Mouse (Mus musculus): ENCODE data around the gene Fuom. TPM values are rescaled to one million over a fixed set of nuclear protein-coding genes. Genes with fewer than 3 reads are reported as not detected.

Fuom gene
- polyA plus RNA-seq (2012; ENCODE audit: low replicate concordance): 10.5 and 15.7 TPM in 2 replicates

GRCm38 (mm10) chr7:140101993-140102860 lies at the start of gene Fuom:
Gene Fuom (minus strand): TSS chr7:140102441.

GRCm38 (mm10) chr7:140137135-140138020 lies 35.1 kb upstream of the Fuom start, which contains the start of gene Mtg1:
Gene Mtg1 (plus strand): TSS chr7:140137564.

GRCm38 (mm10) chr7:140116329-140117054 lies 14.3 kb upstream of the Fuom start, which contains the start of gene Echs1:
Gene Echs1 (minus strand): TSS chr7:140116476.

DNA sequence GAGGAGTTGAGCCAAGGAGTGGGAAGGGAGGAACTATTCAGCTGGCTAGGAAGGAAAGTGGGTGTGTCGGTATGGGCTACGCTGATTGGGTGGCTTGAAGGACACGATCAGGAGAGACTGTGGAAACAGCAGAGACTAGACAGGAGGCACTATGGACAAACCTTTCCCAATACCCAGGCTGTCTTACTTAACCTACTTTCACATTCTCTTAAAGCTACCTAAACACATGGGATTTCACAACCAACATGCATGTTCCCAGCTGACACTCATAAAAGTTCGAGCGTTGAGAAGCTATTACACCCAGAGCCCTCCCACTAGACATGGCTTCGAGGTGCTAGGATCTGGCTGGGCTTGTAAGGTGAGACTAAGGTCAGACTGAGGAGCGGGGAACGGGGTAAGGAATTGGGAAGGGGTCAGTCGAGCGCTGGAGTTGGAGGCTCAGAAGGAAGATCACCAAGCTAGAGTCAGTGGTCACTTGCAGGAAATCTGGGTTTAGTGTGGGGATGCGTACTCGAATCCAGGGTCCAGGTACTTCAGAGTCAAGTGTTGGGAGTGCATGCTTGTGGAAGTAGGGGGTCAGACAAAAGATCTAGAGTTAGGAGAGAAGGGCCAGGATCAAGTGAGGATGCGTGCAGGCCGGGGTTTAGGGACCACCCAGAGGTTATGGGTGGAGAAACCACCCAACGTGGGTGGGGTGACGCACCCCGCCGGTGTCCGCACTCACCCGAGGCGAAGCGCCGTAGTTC lies 13.5 kb upstream of the Fuom start, which contains the start of gene Paox:
Gene Paox, plus strand, starts transcription at position 217 of the 746 bp plus-strand sequence.

GRCm38 (mm10) chr7:140092924-140093528 lies 9.2 kb downstream of the Fuom start, which contains the start of gene Prap1:
Gene Prap1 (plus strand): TSS chr7:140093395.

GRCm38 (mm10) chr7:140082242-140082678 lies 20.0 kb downstream of the Fuom start, which contains the start of gene Caly:
Gene Caly (minus strand): TSS chr7:140082548.

GRCm38 (mm10) chr7:140048361-140049114 lies 53.7 kb downstream of the Fuom start, which contains the start of gene Msx3:
Gene Msx3 (minus strand): TSS chr7:140049089.

Other genes with a start within 250 kb of the Fuom start
- gene Kndc1, start 207.7 kb downstream of the Fuom start, polyA plus RNA-seq (2012; ENCODE audit: low replicate concordance): 0.13 and 0.22 TPM in 2 replicates
- 3.6 and 7.4 TPM in 2 replicates for gene Utf1, start 158.7 kb downstream of the Fuom start, polyA plus RNA-seq (2012; ENCODE audit: low replicate concordance)
- gene 6430531B16Rik, start 123.7 kb downstream of the Fuom start, polyA plus RNA-seq (2012; ENCODE audit: low replicate concordance): 0.17 and 1.4 TPM in 2 replicates
- 11.9 and 25.8 TPM in 2 replicates for gene Adam8, start 109.9 kb downstream of the Fuom start, polyA plus RNA-seq (2012; ENCODE audit: low replicate concordance)
- 20.5 and 29.4 TPM in 2 replicates for gene Zfp511, start 66.0 kb downstream of the Fuom start, polyA plus RNA-seq (2012; ENCODE audit: low replicate concordance)
- gene Tubgcp2, start 65.8 kb downstream of the Fuom start, polyA plus RNA-seq (2012; ENCODE audit: low replicate concordance): 4.1 and 6.5 TPM in 2 replicates
- not detected in 2 replicates for gene Msx3, start 53.4 kb downstream of the Fuom start, polyA plus RNA-seq (2012; ENCODE audit: low replicate concordance)
- gene Caly, start 19.9 kb downstream of the Fuom start, polyA plus RNA-seq (2012; ENCODE audit: low replicate concordance): 0.16 TPM in 1 of 2 replicates, not detected in the other
- not detected in 2 replicates for gene Prap1, start 9.0 kb downstream of the Fuom start, polyA plus RNA-seq (2012; ENCODE audit: low replicate concordance)
- gene Paox, start 13.4 kb upstream of the Fuom start, polyA plus RNA-seq (2012; ENCODE audit: low replicate concordance): 1.7 and 7.6 TPM in 2 replicates
- gene Echs1, start 14.0 kb upstream of the Fuom start, polyA plus RNA-seq (2012; ENCODE audit: low replicate concordance): 3.3 and 6.3 TPM in 2 replicates
- gene Mtg1, start 35.1 kb upstream of the Fuom start, polyA plus RNA-seq (2012; ENCODE audit: low replicate concordance): 6.5 and 7.2 TPM in 2 replicates
- not detected in 2 replicates for gene Sprn, start 52.4 kb upstream of the Fuom start, polyA plus RNA-seq (2012; ENCODE audit: low replicate concordance)
- not detected in 2 replicates for gene Olfr522, start 62.3 kb upstream of the Fuom start, polyA plus RNA-seq (2012; ENCODE audit: low replicate concordance)
- not detected in 2 replicates for gene Olfr523, start 70.8 kb upstream of the Fuom start, polyA plus RNA-seq (2012; ENCODE audit: low replicate concordance)
- not detected in 2 replicates for gene Olfr524, start 103.5 kb upstream of the Fuom start, polyA plus RNA-seq (2012; ENCODE audit: low replicate concordance)
- 0.23 and 0.56 TPM in 2 replicates for gene Cd163l1, start 115.8 kb upstream of the Fuom start, polyA plus RNA-seq (2012; ENCODE audit: low replicate concordance)
- gene 5830411N06Rik, start 144.8 kb upstream of the Fuom start, polyA plus RNA-seq (2012; ENCODE audit: low replicate concordance): 0.38 and 0.60 TPM in 2 replicates
- gene Olfr525, start 218.4 kb upstream of the Fuom start, polyA plus RNA-seq (2012; ENCODE audit: low replicate concordance): not detected in 2 replicates
- not detected in 2 replicates for gene Olfr527, start 231.6 kb upstream of the Fuom start, polyA plus RNA-seq (2012; ENCODE audit: low replicate concordance)

Data from hematopoietic multipotent progenitor cell, adult 10-12 weeks (in vitro differentiated cells).